Mouse (Mus musculus): Measurements from ENCODE around the gene Abca4.
"Not testable (repeated sequence)": the region's sequence is repeated elsewhere in the genome, so short reads cannot be mapped to it uniquely, and the experiment has no call there.

The Abca4 gene

DNA sequence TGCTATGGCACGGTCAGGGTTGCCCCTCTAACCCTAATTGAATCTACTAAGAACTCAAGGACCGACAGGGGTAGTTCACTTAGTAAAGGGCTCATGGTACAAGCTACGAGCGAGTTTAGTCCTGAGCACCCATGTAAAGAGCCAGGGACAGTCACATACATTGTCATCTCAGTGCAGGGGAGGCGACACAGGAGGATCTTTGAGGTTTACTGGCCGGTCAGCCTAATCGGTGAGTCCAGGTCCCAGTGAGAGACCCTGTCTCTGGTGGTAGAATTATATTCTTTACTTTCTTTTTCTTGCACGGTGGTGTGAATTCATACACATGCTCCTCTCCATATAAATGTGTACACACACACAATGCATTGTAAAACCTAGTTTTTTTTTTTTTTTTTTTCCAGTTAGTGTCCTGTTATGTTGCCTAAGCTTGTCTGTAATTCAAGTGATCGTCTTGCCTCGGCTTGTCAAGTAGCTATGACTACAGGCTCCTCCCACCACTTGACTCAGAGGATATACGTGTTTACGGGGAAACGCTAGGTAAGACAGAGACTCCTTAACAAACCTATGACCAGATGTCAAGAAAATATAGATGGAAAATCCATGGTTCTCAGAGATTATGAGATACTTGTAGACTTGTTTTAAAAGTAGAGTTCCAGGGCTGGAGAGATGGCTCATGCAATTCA lies 167.3 kb downstream of the Abca4 start:
- no peak for DNase-seq (ENCODE audit: low spot score)

GRCm38 (mm10) chr3:122221240-122222036 lies 177.2 kb downstream of the Abca4 start:
- no peak for DNase-seq (ENCODE audit: low spot score)

GRCm38 (mm10) chr3:122226972-122227371 lies 182.7 kb downstream of the Abca4 start:
- DNase-seq (ENCODE audit: low spot score): not testable (repeated sequence)
